Mouse (Mus musculus): ENCODE data around the gene Apopt1. TPM values are rescaled to one million over a fixed set of nuclear protein-coding genes. Genes with fewer than 3 reads are reported as not detected.

Gene Apopt1
- polyA plus RNA-seq, 1 experiment = 35.4 TPM

DNA sequence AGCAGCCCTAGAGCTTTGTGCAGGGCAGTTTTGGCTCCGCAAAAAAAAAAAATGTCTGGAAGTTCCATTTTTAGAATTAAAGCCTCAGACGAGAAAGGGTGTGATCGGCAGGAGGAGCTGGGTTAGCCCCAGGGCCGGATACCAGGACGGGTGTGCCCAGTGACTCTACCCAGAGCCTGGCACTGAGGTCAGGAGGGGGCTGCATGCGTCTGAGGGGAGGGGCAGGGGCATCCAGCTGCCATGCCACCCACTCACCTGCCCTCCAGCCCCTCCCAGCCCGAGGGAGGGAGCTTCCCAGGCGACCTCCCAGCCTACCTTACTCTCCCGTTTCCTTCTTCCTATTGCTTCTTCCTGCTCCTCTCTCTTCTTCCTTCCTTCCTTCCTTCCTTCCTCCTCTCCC is 40.3 kb downstream of the Apopt1 start:
- DNase-seq (ENCODE audit: low read depth) = no peak
- no peak for TF ChIP-seq CTCF (IDR thresholded peaks at IDR 0.05; ENCODE audit: borderline replicate concordance, extremely low read depth, insufficient read depth, insufficient read length)
- TF ChIP-seq POLR2A (IDR thresholded peaks at IDR 0.05; ENCODE audit: borderline replicate concordance, extremely low read depth, insufficient read depth, insufficient read length, poor library complexity, severe bottlenecking) = no peak

DNA sequence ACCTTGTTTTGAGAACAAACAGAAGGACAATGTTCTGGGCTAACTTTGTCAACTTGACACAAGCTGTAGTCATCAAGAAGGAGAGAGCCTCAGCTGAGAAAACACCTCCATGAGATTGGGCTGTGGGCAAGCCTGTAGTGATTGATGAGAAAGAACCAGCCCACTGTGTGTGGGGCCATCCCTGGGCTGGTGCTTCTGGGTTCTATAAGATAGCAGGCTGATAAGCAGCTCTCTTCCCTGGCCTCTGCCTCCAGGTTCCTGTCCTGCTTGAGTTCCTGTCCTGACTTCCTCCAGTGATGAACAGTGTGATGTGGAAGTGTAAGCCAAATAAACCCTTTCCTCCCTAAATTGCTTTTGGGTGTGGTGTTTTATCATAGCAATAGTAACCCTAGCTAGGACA is 41.6 kb downstream of the Apopt1 start:
- no peak for DNase-seq (ENCODE audit: low read depth)
- TF ChIP-seq POLR2A (IDR thresholded peaks at IDR 0.05; ENCODE audit: borderline replicate concordance, extremely low read depth, insufficient read depth, insufficient read length, poor library complexity, severe bottlenecking) = no peak
- TF ChIP-seq CTCF (IDR thresholded peaks at IDR 0.05; ENCODE audit: borderline replicate concordance, extremely low read depth, insufficient read depth, insufficient read length) = no peak

DNA sequence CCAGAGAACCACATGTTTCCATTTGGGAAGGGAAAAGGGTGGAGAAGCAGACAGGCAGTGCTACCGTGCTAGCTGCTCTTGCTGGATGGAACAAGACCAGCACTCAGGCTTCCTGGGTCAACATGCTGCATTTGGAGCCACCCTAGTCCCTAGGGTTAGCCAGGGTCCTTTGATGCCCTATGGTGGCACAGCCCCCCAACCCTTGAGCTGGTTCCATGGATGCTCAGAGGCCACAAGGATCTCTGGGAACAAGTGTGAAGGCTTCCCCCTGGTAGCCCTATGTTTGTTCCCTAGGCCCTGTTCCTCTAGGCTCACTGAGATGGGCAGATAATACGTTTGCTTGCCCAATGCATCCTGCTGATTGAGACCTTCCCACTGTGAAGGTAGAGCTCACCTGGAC is 42.2 kb downstream of the Apopt1 start:
- no peak for TF ChIP-seq CTCF (IDR thresholded peaks at IDR 0.05; ENCODE audit: borderline replicate concordance, extremely low read depth, insufficient read depth, insufficient read length)
- TF ChIP-seq POLR2A (IDR thresholded peaks at IDR 0.05; ENCODE audit: borderline replicate concordance, extremely low read depth, insufficient read depth, insufficient read length, poor library complexity, severe bottlenecking) = no peak
- DNase-seq (ENCODE audit: low read depth) = no peak

DNA sequence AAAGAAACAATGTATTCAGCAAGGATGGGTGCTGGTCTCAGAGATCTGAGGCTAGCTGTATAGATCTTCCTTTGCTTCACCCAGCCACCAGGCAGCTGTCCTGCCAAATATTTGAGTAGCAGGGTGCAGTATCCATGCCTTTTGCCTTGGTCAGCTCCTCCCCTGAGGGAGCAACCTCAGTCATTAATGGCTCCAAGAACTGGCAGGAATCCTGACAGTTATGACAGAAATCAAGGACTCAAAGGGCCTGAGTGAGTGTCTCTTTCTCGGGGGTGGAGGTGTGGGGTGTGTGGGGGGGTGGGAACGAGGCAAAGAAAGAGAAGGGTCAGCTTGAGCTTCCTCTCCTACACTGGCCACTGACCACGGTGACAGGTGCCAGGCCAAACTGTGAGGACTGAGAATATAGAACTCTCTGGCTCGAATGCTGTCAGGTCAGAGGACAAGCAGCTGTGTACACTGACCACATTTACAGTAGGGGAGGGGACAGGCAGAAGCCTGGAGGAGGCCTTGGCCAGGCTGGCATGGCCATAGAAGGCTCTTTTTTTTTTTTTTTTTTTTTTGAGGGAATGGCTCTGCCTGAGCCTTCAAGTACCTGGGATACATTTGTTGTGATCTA is 43.1 kb downstream of the Apopt1 start:
- no peak for DNase-seq (ENCODE audit: low read depth)
- no peak for TF ChIP-seq POLR2A (IDR thresholded peaks at IDR 0.05; ENCODE audit: borderline replicate concordance, extremely low read depth, insufficient read depth, insufficient read length, poor library complexity, severe bottlenecking)

DNA sequence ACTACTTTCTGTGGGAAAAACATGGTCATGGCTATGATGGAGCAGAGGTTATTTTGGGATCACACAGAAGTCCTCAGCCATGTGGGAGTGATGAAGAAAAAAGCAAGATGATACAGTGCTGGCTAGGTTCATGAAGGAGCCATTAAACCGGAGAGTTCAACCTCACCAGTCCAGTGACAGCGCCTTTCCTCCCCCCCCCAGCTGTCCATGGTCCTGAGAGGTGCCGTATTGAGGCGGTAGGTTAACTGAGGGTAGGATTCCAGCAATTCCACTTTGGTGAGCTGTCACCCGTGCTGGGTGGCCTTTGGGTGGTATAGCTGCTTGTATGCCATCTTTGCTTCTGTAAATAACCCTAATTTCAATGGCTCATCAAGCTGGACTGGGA is 43.6 kb downstream of the Apopt1 start:
- TF ChIP-seq POLR2A (IDR thresholded peaks at IDR 0.05; ENCODE audit: borderline replicate concordance, extremely low read depth, insufficient read depth, insufficient read length, poor library complexity, severe bottlenecking) (no peak), CTCF (IDR thresholded peaks at IDR 0.05; ENCODE audit: borderline replicate concordance, extremely low read depth, insufficient read depth, insufficient read length) (no peak)
- no peak for DNase-seq (ENCODE audit: low read depth)

DNA sequence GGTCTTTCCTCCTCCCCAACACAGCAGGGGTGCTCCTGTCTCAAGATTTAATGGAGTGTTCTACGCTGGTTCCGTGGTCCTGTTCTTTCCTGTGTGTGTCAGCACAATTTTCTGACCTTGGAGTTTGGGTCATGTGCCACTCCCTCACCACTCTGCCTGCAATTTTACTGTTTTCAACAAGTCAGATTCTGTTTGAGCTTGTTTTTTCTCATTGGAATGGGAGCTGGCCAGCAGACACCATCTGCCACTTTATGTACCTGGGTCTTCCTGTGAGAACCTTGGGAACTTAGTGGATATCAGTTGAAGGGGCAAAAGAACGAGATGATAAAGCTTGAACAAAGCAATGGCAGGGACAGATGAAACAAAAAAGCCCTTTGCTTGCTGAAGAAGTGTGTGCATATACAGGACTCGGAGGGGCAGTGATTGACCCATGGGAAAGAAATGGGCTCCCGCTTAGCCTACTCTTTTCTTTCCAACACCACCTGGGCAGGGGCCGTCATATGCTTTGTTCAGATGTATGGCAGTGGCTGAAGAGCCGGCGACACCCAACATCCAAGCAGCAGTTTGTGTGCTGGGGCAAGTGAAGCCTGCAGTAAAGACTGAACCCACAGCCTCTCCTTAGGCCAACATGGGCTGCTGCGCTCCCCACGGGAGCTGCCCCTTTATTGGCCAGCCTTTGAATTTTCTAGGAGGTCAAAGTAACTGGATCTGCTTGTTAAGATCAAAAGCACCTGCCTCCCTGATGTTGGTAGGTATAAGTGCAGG is 44.7 kb downstream of the Apopt1 start:
- TF ChIP-seq CTCF (IDR thresholded peaks at IDR 0.05; ENCODE audit: borderline replicate concordance, extremely low read depth, insufficient read depth, insufficient read length) (no peak), POLR2A (IDR thresholded peaks at IDR 0.05; ENCODE audit: borderline replicate concordance, extremely low read depth, insufficient read depth, insufficient read length, poor library complexity, severe bottlenecking) (no peak)
- no peak for DNase-seq (ENCODE audit: low read depth)

DNA sequence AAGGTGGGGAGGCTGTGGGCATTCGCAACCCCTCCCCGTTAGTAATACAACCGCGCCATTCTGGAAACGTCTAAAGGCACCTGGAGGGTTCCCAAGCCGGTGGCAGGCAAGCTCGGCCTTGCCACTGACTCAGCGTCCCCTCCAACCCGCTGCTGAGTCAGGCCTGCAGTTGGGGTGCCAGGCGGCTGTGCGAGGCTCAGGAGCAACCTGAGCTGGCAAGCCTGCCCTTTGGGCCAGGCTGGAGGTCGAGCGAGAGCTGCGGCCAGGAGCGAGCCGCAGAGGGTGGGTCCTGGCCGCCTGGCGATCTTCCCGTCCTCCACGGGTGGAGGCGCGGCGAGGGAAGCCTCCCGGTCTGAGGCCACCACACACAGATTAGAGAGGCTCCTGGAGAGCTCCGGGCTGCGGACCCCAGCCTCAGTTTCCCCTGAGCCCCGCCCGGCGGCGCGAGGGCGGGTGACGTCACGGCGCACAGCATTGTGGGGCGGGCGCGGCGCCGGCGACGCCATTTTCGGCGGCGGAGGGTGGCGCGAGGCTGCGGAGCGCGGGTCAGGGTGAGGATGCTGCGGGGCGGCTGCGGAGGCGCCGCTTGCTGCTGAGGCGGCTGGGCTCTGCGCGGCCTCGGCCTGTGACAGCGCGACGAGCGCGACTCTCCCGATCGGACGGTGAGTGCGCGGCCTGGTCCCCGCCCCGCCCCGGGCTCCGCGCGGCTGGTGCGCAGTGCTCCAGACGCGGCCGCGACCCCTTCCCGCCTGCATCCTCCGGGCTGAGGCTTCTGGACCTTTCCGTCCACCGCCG is 45.5 kb downstream of the Apopt1 start, which contains the start of gene Klc1:
Gene Klc1 (plus strand): TSS at position 469 of the 795 bp plus-strand sequence.
- TF ChIP-seq CTCF (IDR thresholded peaks at IDR 0.05; ENCODE audit: borderline replicate concordance, extremely low read depth, insufficient read depth, insufficient read length) (no peak), POLR2A (IDR thresholded peaks at IDR 0.05; ENCODE audit: borderline replicate concordance, extremely low read depth, insufficient read depth, insufficient read length, poor library complexity, severe bottlenecking) (peak; percentile 99)
- DNase-seq (ENCODE audit: low read depth) = peak; percentile 86

DNA sequence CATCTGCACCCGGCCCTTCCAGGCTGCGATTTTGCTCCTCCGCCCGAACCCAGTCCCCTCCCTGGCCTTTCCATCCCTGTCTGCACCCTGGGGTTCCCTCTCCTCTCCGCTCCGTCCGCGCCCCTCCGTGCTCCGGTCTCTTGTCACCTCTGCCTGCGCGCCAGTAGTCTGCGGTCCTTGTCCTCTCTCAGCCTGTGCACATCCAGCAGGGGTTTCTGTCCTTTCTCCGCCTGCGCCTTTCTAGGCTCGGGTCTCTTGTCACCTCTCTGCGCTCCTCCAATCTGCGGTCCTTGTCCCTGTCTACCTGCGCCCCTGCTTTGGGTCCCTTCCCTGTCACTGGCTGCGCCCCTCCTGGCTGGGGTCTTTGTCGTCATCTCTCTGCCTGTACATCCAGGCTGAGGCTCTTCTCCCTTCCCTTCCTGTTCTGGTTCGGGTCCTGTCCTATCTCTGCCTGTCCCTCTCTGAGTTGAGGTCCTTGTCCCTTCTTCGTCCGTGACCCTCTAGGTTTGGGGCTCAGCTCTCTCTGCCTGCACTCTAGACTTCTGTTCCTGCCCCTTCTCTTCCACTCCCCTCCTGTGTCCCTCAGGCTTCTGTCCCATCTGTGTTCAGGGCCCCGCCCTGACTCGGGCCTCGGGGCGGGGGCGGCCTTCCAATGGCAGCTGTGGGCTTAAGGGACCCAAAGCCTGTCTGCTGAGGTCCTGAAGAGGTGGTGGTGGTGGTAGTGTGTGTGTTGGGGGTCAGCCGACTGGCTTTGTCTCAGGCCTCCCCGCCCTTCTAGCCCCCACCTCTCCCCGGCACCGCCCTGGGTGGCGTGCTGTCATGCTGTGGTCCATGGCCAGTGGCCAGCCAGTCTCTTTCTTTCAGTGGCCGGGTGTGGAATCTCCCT is 46.4 kb downstream of the Apopt1 start:
- peak; percentile 61 for DNase-seq (ENCODE audit: low read depth)
- TF ChIP-seq POLR2A (IDR thresholded peaks at IDR 0.05; ENCODE audit: borderline replicate concordance, extremely low read depth, insufficient read depth, insufficient read length, poor library complexity, severe bottlenecking) = no peak
- no peak for TF ChIP-seq CTCF (IDR thresholded peaks at IDR 0.05; ENCODE audit: borderline replicate concordance, extremely low read depth, insufficient read depth, insufficient read length)

DNA sequence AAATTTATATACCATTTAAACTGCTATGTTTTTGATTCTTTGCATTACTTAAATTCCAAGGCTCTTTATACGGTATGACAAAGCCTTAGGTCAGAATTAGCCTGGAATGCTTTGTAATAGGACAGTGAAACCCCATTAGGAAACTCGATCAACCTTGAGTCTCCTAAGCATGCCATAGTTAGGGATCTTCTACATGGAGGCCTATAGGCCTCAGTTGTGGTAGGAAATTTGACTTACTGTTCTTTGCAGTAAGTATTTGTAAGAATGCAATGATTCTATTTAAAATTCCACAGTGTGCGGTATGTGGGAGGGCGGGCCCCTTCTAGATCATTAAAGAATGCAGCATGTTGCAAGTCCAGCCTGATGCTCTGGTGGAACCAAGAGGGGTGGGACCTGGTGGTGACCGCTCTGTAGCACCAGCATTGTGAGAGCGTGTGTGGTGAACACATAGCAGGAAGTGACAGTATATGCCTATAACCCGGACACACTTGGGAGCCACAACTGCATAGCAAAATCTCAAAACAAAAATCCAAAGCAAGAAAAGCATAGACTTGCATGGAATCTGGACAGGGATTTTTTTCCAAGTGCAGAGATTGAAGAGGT is 47.3 kb downstream of the Apopt1 start:
- TF ChIP-seq CTCF (IDR thresholded peaks at IDR 0.05; ENCODE audit: borderline replicate concordance, extremely low read depth, insufficient read depth, insufficient read length) = no peak
- TF ChIP-seq POLR2A (IDR thresholded peaks at IDR 0.05; ENCODE audit: borderline replicate concordance, extremely low read depth, insufficient read depth, insufficient read length, poor library complexity, severe bottlenecking) = no peak
- no peak for DNase-seq (ENCODE audit: low read depth)

DNA sequence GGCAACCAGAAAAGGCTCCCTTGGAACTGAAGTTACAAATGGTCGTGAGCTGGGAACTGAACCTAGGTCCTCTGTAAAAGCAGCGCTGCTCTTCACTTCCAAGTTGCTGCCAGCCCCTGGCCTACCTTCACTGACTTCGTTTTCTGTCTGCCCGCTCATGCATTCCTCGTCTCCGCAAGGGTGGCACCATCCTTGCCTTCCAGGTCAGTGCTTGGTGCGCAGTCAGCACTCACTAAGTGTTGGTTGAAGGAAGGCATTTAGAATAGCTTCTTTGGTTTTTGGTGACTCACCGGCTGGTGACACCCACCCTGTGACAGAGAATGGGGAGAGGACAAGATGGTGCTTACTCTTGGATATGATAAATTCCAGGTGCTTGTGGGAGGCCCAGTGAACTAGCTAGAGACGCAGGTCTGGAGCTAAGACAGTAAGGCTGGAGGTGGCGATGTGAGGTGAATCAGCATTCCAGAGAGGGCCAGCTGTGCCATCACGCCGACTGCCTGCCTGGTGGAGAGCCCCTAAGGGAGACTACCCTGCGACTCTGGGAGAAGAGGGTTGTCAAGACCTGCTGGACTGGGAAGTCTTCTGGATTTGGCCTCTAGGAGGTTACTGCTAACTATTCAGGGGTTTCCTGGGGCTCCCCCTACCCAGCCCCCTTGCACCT is 49.7 kb downstream of the Apopt1 start:
- DNase-seq (ENCODE audit: low read depth) = no peak
- TF ChIP-seq CTCF (IDR thresholded peaks at IDR 0.05; ENCODE audit: borderline replicate concordance, extremely low read depth, insufficient read depth, insufficient read length) = no peak
- TF ChIP-seq POLR2A (IDR thresholded peaks at IDR 0.05; ENCODE audit: borderline replicate concordance, extremely low read depth, insufficient read depth, insufficient read length, poor library complexity, severe bottlenecking) = no peak

Measured in brain, embryonic 14.5 days (tissue).